Mouse (Mus musculus): ENCODE results near the gene Epb41l3. TPM values are rescaled to one million over a fixed set of nuclear protein-coding genes. Genes with fewer than 3 reads are reported as not detected.

Epb41l3 gene
- 10 to 100 TPM; 12.3 to 18.5 TPM for total RNA-seq (2021)
- long read RNA-seq, experiment 1, partial matches to known transcripts, result 2 of 18 reads
- long read RNA-seq, experiment 1, other reads (novel, unspliced or antisense), result 13 of 18 reads
- long read RNA-seq, experiment 2, transcript Epb41l3-215 (20 exons, 3,188 nt), result major isoform, 5 of 21 reads
- long read RNA-seq, experiment 2, partial matches to known transcripts, result 2 of 21 reads
- long read RNA-seq, experiment 2, other reads (novel, unspliced or antisense), result 14 of 21 reads

DNA sequence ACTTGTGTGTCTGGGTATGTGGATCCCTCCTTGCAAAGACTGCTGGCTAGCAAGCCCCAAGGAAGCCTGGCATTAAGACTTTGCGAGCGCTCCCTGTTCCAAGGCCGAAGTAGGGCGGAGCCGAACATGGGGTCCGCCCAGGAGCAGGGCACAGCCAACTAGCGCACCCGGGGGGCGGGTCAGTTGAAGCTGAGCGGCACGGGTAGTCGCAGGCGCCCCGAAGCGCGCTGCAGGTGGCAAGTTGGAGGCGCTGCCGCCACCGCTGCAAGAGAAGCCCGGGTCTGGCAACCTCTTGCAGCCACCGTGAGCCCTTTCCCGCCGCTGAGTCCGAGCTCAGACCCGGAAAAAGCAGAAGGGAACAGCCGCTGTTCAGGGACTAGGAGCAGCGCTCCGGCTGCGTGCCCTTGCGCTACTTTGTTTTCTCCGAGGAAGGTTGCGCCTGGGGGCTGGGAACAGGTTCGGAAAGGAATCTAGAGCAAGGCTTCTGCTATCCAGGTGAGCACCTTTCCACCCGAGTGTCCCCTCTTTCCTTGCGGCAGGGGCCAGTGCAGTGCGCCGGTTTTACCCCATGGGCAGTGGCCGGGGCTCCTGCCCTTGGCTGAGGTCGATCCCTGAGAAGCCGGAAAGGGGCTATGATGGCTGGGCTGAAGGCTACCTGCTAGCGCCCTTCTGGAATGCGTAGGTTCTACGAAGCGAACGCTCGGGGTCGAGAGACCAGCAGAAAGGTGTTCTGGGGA is at the start of gene Epb41l3:
TSS of gene Epb41l3 (plus strand) at position 183 of the 737 bp plus-strand sequence.
- peak; percentile 70 for DNase-seq

- no peak for DNase-seq
Measured at GRCm38 (mm10) chr17:69038760-69039675, 36.5 kb upstream of the Epb41l3 start.

DNA sequence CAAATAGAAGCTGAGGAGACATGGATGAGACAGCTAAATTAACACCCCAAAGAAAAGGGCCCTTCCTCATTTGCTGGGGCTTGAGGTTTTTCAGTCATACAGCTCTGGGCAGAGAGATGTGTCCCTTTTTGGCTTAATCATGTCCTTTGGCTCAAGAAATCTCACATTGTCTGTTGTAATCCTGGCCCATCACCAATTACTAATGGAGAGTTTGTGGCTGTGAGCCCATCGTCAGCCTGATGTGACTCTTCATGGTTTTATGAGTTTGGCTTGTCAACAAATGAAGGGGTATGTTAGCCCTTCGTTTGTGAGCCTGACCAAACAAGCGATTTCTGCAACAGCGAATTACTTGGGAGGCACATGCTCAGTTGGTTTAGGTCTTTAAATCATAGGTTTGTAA is 34.0 kb upstream of the Epb41l3 start:
- DNase-seq, result no peak

- DNase-seq, result no peak
Measured at GRCm38 (mm10) chr17:69048826-69049225, 26.7 kb upstream of the Epb41l3 start.

- DNase-seq, result no peak
Measured at GRCm38 (mm10) chr17:69054029-69054428, 21.5 kb upstream of the Epb41l3 start.

DNA sequence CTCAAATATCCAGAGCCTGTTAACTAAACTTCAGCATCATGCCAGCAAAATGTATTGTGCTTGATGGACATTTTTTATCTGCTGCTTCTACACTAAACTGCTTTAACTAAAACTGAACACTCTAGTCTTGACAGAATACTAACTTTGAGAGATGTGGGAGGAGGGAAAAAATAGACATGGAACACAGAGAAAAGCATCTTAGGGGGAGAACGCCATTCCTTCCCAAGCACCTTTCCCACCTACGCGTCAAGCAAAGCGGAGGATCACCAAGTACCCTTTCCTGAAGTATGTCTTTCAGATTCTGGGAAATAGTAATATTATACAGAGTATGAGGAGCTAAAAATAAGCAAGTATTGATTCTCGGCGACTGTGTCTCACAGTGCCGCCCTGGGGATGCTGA is 15.7 kb upstream of the Epb41l3 start:
- DNase-seq, result no peak

DNA sequence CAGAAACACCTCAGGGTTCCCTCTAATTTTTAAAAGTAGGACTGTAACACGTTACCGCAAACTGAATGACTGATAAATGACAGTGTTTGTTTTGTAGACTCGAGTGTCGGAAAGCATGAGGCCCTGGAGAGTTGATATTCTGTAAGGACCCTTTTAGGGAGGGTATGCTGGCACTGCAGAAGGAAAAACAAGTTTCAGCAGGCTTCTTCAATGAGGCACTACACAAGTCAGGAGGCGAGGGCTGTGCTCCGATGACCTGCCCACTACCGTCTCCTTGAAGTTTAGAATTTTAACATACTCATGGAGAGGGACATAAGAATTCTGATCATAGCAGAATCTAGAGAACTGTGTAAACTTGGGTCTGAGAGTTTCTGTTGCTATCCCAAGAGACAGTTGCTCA is 15.1 kb upstream of the Epb41l3 start:
- DNase-seq, result no peak

- DNase-seq, result no peak
Measured at GRCm38 (mm10) chr17:69061883-69062745, 13.4 kb upstream of the Epb41l3 start.

DNA sequence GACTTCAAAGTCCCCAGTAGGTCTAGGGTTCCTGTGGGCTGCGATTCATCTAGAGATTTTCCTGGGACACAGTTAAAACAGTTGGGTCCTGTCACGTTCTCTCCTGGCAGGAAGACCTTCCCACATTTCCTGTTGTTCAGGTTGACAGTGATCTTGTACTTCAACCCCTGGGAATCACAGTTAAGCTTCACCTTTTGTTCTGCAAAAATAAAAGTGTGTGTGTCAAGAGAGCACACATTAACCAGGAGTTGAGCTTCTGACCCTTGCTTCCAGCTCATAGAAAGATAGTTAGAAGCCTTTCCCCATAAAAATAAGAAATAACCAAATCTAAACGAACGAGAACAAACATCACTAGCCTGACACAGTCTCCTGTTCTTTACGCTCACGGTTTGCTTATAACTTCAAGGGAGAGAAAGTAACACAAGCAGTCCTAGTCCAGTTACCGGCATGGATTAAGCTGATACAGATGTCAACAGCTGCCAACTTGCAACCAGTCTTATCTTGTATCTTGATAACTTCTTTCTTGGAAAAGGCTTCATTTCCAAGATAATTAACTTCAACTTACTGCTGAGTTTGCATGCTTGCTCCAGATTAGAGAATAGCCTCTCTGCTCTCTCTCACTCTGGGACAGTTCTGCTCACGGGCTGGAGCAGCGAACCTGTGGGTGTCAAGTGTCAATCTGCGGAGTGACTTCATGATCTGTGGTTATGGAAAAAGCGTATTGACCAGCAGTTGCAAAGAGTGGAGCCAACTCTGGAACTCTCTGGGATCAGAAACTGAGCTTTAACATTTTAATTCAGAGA is 7.3 kb upstream of the Epb41l3 start:
- no peak for DNase-seq

DNA sequence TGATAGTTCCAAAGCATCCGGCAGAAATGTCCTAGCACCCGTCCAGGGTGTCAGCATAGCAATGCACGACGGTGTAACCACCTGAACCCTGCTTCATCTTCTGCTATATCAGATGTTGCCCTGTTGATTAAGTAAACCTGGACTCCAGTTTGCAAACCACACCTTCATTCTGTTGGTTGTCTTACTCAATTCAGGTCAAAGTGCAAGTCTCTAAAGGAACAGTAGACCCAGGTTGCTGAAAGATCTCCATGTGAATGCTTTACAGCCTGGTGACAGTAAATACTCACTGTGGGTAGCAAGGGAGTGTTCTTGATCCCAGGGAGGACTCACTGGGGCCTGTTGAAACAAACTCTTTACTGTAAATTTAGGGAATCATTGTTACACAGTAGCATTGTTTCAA is 1.4 kb upstream of the Epb41l3 start:
- no peak for DNase-seq

DNA sequence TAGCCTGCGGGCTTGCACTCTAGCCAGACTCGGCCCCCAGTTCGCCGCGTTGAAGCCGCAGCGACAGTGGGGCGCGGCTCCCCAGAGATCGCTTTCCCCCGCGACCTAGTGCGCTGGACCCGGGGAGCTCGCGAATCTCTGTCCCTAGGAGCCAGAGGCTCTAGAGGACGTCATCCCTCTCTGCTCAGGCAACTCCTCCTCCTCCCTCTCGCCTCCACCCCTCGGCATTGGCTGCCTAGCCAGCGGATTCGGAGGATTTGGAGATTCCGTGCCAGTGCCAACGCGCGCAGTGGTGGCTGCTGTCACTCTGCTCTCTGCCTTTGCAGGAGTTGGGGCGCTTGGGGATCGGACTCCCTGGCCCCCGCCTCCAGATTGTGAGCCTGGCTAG is 749 bp downstream of the Epb41l3 start:
- peak; percentile 25 for DNase-seq

GRCm38 (mm10) chr17:69076747-69077543 is 1.5 kb downstream of the Epb41l3 start:
- DNase-seq, result peak; percentile 5

DNA sequence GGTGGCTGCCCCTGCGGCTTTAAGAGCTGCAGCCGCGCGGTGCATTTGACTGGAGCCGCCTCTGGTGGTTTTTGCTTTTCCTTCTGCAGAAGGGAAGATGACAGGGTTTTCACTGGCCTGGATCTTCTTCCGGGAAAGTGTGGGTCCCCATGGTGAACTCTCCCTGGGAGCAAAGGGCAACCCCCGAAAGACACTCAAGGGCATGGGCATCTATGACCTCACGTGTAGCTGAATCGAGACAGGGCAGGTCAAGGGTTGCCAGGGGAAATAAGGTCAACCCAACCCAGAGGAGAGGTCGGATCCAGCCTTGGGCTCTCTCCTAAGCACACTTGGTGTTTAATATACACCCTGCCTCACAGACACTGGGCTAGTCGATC is 2.0 kb downstream of the Epb41l3 start:
- DNase-seq, result no peak

- no peak for DNase-seq
Measured at GRCm38 (mm10) chr17:69082316-69082715, 6.8 kb downstream of the Epb41l3 start.

- no peak for DNase-seq
Measured at GRCm38 (mm10) chr17:69091618-69092017, 16.1 kb downstream of the Epb41l3 start.

DNA sequence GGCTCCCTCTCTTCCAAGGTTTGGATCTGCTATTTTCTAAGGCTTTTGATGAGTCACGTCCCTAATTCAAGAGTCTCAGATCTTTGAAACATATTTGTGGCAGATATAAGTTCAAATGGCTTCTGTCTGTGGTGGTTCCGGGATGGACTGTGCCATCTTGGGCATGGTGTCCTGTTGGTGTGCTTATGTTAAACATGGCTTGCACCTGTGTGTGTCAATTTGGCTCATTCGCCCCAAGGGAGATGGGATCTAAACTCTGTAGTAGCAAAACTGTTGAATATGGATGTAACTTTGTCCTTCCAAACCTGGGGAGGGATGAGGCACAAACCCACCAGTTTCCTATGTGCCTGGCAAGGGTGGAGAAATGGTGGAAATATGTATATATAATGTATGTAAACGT is 21.6 kb downstream of the Epb41l3 start:
- no peak for DNase-seq

GRCm38 (mm10) chr17:69097955-69098354 is 22.5 kb downstream of the Epb41l3 start:
- no peak for DNase-seq

GRCm38 (mm10) chr17:69103326-69103725 is 27.8 kb downstream of the Epb41l3 start:
- DNase-seq, result no peak

- no peak for DNase-seq
Measured at GRCm38 (mm10) chr17:69105035-69105798, 29.7 kb downstream of the Epb41l3 start.
